Mouse (Mus musculus) CD4-positive helper T cell, adult 2 months (primary cell): ENCODE results near the gene Sec1.

Experiments used
- DNase-seq: peaks from one replicate; pipeline ENCODE4 v3.0.0-alpha.2; 2012; ENCODE audit warnings: low read depth, missing footprints, low spot score

The Sec1 gene

DNA sequence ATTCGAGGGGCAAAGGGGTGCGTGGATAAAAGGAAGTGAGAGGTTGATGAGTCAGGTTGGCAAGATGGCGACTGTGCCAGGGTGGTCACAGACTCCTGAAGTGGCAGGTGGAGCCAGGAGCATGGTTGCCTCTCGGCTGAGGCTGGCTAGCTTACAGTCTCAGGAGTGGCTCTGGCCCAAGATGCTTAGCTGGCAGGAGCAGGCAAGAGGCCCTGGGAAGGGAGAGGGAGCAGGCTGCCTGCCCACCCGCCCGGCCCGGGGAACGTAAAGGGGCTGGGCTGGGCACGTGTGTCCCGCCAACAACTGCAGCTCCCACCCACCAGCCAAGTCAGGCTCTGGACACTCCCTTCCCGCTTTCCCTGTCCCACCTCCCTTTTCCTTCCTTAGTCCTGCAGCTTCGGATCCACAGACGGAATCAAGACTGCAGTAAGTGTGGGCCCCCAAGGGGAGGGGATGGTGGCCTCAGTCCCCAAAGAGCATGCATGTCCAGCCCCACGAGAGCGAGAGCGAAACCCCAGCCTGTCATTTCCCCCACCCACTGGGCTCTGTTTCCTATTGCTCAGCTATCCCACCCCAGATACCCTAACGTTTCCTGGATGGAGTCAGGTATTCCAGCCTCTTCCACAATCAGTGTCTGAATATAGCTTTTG is 52.7 kb downstream of the Sec1 start:
- DNase-seq, result no peak

DNA sequence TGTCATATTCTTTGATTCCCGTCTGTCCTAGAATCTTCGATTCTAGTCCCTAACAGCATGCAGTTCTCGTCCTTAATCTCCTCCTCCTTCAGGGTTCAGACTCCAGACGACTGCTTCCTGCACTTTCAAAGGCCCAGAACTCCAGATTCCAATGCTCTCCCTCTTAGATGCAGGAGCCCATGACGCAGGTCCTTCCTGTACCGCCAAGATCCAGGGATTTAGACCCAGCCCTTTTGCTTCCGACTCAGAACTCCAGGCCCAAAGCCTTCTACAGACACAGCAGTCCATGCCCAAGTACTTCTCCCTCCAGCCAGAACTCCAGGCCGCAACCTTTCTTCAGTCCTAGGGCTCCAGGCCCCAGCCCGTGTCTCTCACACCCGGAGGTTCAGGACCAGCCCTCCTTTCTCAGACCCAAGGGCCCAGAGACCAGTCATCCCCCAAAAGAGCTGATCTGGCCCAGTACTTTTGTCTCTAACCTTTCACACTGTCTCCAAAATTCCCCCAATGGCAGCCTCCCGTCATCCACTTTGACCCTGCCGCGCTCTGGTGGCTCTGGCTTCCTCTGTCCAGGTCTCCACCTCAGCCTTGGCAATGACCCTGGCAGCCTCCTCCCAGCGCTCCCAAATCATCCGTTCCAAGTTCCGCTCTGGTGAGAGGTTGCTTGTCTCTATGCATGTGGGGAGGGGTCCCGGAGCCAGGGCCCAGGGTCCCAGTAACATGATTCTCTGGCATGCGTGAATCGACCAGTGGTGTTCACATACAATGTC is 53.8 kb downstream of the Sec1 start:
- no peak for DNase-seq

- DNase-seq, result no peak
Measured at GRCm38 (mm10) chr7:45639561-45640027, 54.6 kb downstream of the Sec1 start, which contains the start of gene Mamstr. TSS of gene Mamstr (plus strand) at chr7:45639977.

DNA sequence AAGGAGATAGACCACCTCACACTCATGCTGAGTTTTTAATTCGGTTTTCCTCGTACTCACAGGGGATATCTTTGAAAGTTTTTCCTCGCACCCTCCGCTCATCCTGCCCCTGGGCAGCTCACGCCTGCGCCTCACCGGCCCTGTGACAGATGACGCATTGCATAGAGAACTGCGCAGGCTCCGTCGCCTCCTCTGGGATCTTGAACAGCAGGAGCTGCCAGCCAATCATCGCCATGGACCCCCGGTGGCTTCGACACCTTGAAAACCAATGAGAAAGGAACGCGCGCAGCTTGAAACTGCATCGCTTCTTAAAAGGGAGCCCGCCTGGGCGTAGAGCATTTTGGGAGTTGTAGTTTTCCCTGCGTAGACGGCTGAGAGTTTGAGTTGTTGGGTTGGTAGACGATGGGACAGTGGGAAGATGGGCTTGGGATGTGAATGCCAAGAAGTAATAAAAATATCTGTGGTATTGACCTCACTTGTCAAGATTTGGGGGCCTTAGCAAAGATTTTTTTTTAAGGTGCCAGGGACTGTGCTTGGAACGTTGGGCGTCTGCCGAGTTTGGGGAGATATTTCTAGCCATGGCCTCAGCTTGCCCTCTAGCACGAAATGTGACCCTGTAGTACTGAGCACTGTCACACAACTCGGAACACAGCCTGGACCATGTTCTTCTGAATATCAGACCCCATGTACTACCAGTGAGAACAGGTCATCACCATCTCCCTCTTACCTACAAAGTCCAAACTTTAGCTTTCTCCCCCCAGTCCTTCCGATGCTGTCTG is 55.4 kb downstream of the Sec1 start:
- no peak for DNase-seq

DNA sequence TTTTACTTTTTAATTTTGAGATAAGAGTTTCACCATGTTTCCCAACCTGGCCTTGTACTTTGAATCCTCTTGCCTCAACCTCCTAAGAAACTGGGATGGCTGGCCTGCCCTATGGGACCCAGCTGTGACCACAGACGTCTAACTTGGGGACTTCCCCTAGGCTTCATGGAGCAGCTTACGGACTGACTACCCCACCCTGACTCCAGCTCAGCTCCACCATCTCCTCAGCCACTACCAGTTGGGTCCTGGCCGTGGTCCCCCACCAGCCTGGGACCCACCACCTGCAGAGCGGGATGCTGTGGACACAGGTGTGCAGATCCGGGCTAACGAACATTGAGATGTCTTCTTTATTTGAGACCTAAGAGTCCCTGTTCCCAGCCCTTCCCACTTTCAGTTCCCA is 56.5 kb downstream of the Sec1 start:
- DNase-seq, result no peak

- no peak for DNase-seq
Measured at GRCm38 (mm10) chr7:45635711-45636688, 58.2 kb downstream of the Sec1 start.

- peak; percentile 41 for DNase-seq
Measured at GRCm38 (mm10) chr7:45634946-45635681, 59.1 kb downstream of the Sec1 start.

- DNase-seq, result no peak
Measured at GRCm38 (mm10) chr7:45632499-45632898, 61.7 kb downstream of the Sec1 start.

GRCm38 (mm10) chr7:45630064-45630907 is 63.9 kb downstream of the Sec1 start:
- DNase-seq, result no peak

DNA sequence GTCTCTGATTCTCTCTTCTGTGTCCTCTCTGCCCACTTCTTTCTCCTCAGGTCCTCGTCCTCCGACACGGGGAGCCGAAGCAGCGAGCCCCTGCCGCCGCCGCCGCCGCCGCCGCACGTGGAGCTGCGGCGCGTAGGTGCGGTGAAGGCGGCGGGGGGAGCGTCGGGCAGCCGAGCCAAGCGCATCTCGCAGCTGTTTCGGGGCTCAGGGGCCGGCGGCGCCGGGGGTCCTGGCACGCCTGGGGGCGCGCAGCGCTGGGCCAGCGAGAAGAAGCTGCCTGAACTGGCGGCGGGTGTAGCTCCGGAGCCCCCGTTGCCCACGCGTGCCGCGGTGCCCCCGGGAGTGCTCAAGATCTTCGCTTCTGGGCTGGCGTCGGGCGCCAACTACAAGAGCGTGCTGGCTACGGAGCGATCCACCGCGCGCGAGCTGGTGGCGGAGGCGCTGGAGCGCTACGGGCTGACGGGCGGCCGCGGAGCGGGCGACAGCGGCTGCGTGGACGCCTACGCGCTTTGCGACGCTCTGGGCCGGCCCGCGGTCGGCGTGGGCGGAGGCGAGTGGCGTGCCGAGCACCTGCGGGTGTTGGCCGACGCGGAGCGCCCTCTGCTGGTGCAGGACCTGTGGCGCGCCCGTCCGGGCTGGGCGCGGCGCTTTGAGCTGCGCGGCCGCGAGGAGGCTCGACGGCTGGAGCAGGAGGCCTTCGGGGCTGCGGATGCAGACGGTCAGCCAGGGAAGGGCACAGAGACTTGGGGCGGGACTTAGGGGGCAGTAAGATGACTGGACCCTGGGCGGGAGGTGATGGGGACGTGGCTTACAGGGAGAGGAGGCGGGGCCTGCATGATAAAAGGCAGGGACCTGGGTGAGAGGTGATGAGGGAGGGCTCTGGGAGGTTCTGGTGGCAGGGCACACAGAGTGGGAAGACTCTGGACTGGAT is 65.6 kb downstream of the Sec1 start:
- DNase-seq, result peak; percentile 92
